Mouse (Mus musculus) C2C12 (cell line): ENCODE data around the gene Psme4.

ENCODE experiments used
- CEBPB ChIP-seq: IDR thresholded peaks from one replicate; pipeline ENCODE4 v1.6.1; 2011; ENCODE audit warnings: low read depth, mild to moderate bottlenecking, control low read depth, moderate library complexity
- CTCF ChIP-seq: IDR thresholded peaks from one replicate; pipeline ENCODE4 v1.5.1; 2011; ENCODE audit not compliant: control insufficient read depth, insufficient read depth, insufficient read length
- MAX ChIP-seq: IDR thresholded peaks from one replicate; pipeline ENCODE4 v1.6.1; 2011; ENCODE audit warnings: mild to moderate bottlenecking, control low read depth
- MYOD1 ChIP-seq: IDR thresholded peaks from one replicate; pipeline ENCODE4 v1.6.1; 2011; ENCODE audit warnings: low read depth; ENCODE audit not compliant: control insufficient read depth, insufficient read length
- USF1 ChIP-seq: IDR thresholded peaks from one replicate; pipeline ENCODE4 v1.6.1; 2011; ENCODE audit warnings: low read depth, mild to moderate bottlenecking, control low read depth, moderate library complexity

DNA sequence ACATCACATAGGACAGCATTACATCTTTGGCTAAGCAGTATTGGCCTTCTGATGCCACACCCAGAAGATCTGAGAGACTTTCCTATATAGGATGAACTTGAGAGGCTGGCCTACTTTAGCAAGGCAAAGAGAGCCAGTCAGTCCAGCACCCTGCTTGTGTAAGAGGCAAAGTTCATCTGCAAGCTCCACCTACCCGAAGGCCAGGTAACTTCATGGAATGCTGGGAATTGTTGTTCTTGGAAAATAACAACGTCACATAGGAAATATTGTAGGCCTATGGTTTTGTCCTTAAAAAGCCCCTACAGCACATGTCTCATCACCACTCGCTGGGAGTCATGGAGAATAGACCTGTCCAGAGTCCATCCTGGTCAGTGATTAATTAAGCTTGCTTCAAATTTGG lies 22.6 kb upstream of the Psme4 start:
- TF ChIP-seq CTCF (no peak), CEBPB (no peak), MAX (no peak), USF1 (no peak), MYOD1 (no peak)
